Mouse (Mus musculus) spleen, embryonic (tissue): Measurements from ENCODE around the gene Akt3.

Source experiments
- CTCF ChIA-PET: fragments of 350-600 bp; sonication (Branson Sonifier 250); formaldehyde crosslinking; loops from one replicate; lab custom pipeline; 2022; lab: Charles Lee

Gene Akt3

GRCm38 (mm10) chr1:177190358-177190757 is 67.6 kb downstream of the Akt3 start:
- CTCF ChIA-PET = interaction anchor here (0.7 kb wide), 1 partner anchor 314 kb away, joined by 4 read pairs; no protein-coding TSS in a partner anchor

DNA sequence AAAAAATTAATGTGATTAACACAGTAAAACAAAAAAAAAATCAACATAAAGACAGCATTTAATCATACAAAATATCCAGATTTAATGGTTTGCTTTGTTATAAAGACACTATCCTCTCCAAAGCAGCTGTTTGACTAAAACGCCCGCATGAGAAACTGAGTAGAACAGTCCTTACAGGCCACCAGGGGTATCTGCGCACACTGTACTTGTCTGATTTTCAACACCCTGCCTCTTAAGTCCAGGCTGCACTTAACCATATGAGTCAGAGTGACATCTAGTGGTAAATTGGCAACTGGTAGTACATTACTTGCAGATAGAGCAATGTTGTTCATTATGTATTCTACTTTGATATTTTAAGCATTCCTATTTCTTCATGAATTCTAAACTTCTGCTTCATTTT is 69.3 kb downstream of the Akt3 start:
- CTCF ChIA-PET = no interaction called here

- CTCF ChIA-PET = no interaction called here
These were observed 71.3 kb downstream of the Akt3 start for GRCm38 (mm10) chr1:177186751-177187150.

DNA sequence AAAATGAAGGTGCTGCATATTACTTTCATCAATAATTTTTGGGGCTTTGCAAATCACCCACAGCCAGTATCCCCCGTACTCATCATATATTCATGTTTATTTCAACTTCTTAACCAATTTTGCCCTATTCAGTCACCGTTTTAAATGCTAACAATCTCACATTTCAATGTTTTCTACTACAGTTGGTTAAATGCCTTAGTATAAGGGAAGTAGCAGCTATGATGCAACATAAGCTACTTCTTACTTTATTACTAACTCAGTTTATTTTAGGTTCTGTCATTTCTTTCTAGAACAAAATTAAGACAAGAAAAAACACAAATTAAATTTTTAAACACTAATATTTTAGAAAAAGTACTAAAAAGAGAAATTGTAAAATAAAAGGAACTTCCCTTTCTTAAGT is 78.4 kb downstream of the Akt3 start:
- CTCF ChIA-PET = no interaction called here

- CTCF ChIA-PET = interaction anchor here (0.6 kb wide), 1 partner anchor 1059 kb away, joined by 6 read pairs; no protein-coding TSS in a partner anchor
These were observed 82.6 kb downstream of the Akt3 start for GRCm38 (mm10) chr1:177175436-177175835.

DNA sequence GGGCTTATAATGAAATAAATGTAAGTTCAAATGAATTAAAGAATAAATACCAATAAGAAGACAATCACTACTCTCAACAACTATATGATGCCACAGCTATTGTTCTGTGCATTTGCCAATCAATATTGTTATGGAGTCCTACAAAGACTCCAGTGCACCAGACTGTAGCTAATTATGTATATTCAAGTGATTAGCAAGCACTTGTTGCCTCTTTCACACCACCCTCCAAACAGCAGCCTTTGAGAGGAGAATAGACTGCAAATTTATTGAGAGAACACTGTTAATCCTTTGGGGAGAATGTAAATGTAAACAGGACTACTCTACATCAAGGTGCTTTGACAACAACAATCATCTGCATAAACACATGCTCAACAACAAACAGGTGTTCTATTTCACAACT is 86.7 kb downstream of the Akt3 start:
- CTCF ChIA-PET = no interaction called here

- CTCF ChIA-PET = interaction anchor here (0.6 kb wide), 1 partner anchor 43 kb away, joined by 4 read pairs; no protein-coding TSS in a partner anchor
These were observed 92.2 kb downstream of the Akt3 start for GRCm38 (mm10) chr1:177165789-177166188.

GRCm38 (mm10) chr1:177165336-177165735 is 92.7 kb downstream of the Akt3 start:
- CTCF ChIA-PET = interaction anchor here (0.6 kb wide), 1 partner anchor 43 kb away, joined by 4 read pairs; no protein-coding TSS in a partner anchor

GRCm38 (mm10) chr1:177150344-177151021 is 107.5 kb downstream of the Akt3 start:
- CTCF ChIA-PET = interaction anchor here (0.7 kb wide), 1 partner anchor 151 kb away, joined by 3 read pairs; no protein-coding TSS in a partner anchor

DNA sequence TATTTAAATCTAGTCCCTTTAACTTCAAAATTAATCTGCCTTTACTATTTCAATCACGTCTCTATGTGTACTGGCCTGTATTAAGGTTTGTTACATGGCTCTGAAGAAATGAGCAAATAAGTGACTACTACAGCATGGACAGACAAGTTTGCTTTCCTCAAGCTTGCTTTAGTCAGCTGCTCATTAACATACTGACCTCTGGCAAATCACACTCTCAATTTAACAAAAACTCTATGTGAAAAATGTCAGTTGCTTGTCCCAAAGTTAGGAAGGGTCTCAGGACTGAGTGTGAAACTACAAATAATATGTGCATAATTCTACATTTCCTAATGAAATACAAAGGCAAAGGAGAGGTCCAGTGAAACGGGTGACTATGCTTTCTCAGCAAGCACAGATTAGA is 109.3 kb downstream of the Akt3 start:
- CTCF ChIA-PET = interaction anchor here (0.6 kb wide), 1 partner anchor 205 kb away, joined by 5 read pairs; no protein-coding TSS in a partner anchor

- CTCF ChIA-PET = no interaction called here
These were observed 116.5 kb downstream of the Akt3 start for GRCm38 (mm10) chr1:177141468-177141867.

DNA sequence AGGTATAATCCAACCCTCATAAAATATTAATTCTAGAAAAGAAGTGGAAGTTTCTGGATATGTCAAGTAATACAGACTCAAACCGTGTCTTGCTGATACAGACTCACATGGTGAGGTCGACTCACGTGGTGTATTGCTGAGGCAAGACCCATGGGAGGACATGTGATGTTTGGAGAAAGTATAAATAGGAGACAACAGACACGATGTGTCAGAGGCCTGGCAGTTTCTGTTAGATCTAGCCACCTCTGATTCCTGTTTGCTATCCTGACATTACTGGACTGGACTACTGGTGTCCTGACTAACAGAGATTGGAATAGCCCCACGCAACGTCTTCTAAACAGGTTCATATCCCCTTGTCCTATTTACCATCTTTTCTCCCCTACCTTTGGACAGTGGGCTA is 118.4 kb downstream of the Akt3 start:
- CTCF ChIA-PET = no interaction called here

DNA sequence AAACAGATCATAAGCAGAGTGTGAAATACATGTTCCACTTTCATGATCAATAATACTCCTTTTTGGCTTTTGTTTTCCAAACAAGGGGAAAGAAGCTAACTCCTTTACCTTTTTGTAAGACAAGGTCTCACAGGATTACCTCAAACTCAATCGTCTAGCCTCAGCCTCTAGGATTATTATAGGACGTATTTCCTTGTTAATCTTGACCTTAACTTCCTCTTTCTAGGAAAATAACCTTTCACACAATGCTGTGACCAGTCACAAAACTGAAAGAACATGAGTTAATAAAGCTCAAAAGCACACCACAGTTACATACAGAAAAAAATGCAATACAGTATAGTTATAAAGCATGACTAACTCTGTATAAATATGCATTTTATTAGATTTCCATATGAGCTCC is 126.5 kb downstream of the Akt3 start:
- CTCF ChIA-PET = no interaction called here

- CTCF ChIA-PET = no interaction called here
These were observed 131.3 kb downstream of the Akt3 start for GRCm38 (mm10) chr1:177126674-177127073.

GRCm38 (mm10) chr1:177110665-177111271 is 147.2 kb downstream of the Akt3 start:
- CTCF ChIA-PET = no interaction called here

GRCm38 (mm10) chr1:177090465-177090864 is 167.5 kb downstream of the Akt3 start:
- CTCF ChIA-PET = no interaction called here

DNA sequence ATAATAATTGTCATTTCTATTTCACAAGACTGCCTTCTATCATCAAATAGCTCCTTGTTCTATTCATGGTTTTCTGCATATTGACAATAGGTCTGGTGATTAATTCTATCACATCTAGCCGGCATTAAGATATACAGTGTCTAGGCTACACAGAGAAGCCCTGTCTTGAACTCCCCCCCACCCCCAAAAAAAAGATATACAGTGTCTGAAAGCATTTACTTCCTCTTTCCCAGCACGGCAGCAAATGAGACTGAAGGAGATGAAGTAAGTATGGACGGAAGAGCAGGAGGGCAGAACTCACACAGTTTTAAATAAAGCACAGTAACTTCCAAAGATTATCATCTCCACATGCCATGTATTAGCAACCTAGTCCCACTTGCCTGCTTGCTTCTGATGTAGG is 168.5 kb downstream of the Akt3 start:
- CTCF ChIA-PET = interaction anchor here (0.8 kb wide), 1 partner anchor 171 kb away, joined by 10 read pairs; no protein-coding TSS in a partner anchor

DNA sequence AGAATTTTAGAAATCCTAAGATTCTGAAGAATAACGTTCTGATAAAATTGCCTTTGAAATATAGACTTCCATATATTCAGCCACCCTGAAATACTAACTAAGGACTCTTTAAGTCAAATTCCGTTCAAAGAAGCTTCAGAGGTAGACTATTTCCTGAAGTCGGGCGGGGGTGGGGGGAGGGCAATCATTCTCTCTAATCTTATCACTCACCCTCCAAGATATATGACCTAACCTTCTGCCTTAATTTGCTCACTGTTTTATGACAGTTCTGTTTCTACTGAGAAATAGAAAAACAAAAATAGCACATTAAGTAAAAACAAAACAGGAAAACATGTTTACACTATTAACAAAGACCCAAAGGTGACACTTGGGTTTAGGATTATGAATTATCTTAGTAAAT is 169.0 kb downstream of the Akt3 start:
- CTCF ChIA-PET = interaction anchor here (0.8 kb wide), 1 partner anchor 170 kb away, joined by 10 read pairs; no protein-coding TSS in a partner anchor

- CTCF ChIA-PET = no interaction called here
These were observed 175.9 kb downstream of the Akt3 start for GRCm38 (mm10) chr1:177081957-177082645.

- CTCF ChIA-PET = no interaction called here
These were observed 188.8 kb downstream of the Akt3 start for GRCm38 (mm10) chr1:177069161-177069560.

DNA sequence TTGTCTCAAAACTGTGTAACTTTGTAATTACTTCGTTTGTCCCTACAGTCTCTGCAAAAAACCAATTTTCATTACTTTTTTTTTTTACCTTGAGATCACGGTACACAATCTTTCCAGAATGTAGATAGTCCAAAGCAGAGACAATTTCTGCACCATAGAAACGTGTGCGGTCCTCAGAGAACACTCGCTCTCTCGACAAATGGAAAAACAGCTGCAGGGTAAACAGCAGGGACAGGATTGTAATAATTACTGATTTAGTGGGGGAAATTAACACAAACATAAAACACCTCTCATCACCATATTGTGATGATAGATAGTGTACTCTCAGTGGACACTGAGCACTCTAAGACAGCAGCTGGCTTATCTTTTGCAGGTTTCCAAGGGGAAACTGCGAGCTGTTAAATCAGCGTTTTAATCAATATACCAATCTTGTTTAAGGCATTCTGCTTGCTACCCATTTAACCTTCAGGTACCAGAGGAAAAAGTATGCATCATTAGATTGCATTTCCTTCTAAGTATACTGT is 190.8 kb downstream of the Akt3 start:
- CTCF ChIA-PET = interaction anchor here (0.7 kb wide), 1 partner anchor 108 kb away, joined by 6 read pairs; no protein-coding TSS in a partner anchor

DNA sequence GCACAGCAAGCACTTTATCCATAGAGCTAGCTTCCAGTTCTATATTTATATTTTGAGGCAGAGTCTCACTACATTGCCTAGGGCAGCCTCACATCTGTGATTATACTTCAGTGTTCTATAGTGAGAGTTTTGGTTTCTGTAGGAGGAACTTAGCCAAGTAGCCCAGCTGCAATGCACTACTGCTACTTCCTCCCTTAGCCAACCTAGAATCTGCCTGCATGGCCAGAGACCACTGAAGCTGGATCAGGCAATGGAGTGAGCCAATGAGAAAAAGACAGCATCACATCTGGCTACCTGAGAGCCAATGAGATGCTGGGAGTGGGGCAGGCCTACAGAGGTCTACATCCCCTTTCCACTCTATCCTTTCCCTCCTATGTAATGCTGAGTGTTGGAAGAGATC is 192.3 kb downstream of the Akt3 start:
- CTCF ChIA-PET = no interaction called here
